Mouse (Mus musculus): ENCODE data around the gene Cdc42se2. TPM values are rescaled to one million over a fixed set of nuclear protein-coding genes. Genes with fewer than 3 reads are reported as not detected.

The Cdc42se2 gene
- polyA plus RNA-seq, 1 experiment: 199 TPM

DNA sequence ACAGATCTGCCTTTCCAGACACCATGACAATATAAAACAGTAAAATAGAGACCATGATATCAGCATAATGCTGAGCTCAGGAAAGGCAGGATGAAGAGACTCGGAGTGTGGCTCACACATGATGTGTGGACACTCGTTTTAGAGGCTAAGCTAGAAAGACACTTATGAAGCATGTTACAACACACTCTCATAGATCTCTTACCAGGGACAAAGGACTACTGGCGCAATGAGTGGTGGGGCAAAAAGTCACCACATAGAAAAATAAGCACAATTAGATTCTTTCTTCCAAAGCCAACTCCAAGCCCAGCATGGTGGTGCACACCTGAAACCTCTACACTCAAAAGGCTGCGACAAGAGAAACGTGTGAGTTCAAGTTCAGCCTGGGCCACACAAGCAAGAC, 56.5 kb downstream of the Cdc42se2 start:
- Histone ChIP-seq H3K27ac (ENCODE audit: insufficient read depth, low read depth, low read length) (no peak overlapping the region), H3K4me1 (ENCODE audit: control insufficient read depth, insufficient read depth, low read length) (peaks cover 15% of the 10 kb centered on the region), H3K4me3 (ENCODE audit: insufficient read depth, low read depth, low read length) (no peak overlapping the region)
- TF ChIP-seq POLR2A (IDR thresholded peaks at IDR 0.05; ENCODE audit: insufficient read depth, low read depth, low read length) (no peak), CTCF (IDR thresholded peaks at IDR 0.05; ENCODE audit: insufficient read depth, low read depth, low read length) (no peak)
- WGBS: 89% methylated on average over 5 of the region's 5 CpGs

DNA sequence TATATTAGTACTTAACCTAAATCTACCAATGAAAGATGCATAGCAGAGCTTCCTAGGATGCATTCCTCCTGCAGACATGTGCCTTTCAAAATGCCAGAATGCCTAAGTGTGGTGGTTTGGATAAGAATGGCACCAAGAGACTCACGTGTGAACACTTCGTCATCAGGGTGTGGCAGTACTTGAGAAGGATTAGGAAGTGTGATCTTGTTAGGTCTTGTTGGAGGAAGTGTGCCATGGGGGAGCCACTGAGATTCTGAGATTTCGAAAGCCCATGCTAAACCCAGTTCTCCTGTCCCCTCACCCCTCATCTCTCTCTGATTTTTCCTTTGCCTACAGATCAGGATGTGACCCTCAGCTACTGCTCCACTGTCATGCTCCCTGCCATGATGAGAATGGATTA, 58.2 kb downstream of the Cdc42se2 start:
- Histone ChIP-seq H3K4me1 (ENCODE audit: control insufficient read depth, insufficient read depth, low read length) (peaks cover 14% of the 10 kb centered on the region), H3K27ac (ENCODE audit: insufficient read depth, low read depth, low read length) (no peak overlapping the region), H3K4me3 (ENCODE audit: insufficient read depth, low read depth, low read length) (no peak overlapping the region)
- 91% methylated on average over 3 of the region's 3 CpGs for WGBS
- no peak for TF ChIP-seq CTCF (IDR thresholded peaks at IDR 0.05; ENCODE audit: insufficient read depth, low read depth, low read length)
- no peak for TF ChIP-seq POLR2A (IDR thresholded peaks at IDR 0.05; ENCODE audit: insufficient read depth, low read depth, low read length)

DNA sequence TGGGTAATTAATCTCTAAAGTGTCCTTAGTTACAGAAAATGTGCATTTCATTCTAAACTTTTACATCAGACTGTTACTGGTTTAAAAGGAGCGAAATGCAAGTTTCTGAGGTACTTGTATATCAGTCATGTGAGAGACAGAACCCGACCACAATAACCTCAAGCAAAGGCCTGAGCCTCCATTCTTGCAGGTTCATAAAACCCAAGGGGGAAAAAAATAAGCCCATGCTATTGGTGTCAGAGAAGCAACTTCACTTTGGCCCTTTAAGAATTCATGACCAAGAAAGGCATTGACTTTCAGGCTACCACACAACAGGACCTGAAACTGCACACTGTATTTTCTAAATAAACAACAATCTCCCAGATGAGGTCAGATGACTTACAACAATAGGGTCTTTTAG, 59.1 kb downstream of the Cdc42se2 start:
- no peak for TF ChIP-seq POLR2A (IDR thresholded peaks at IDR 0.05; ENCODE audit: insufficient read depth, low read depth, low read length)
- no peak for TF ChIP-seq CTCF (IDR thresholded peaks at IDR 0.05; ENCODE audit: insufficient read depth, low read depth, low read length)
- Histone ChIP-seq H3K27ac (ENCODE audit: insufficient read depth, low read depth, low read length) (no peak overlapping the region), H3K4me3 (ENCODE audit: insufficient read depth, low read depth, low read length) (no peak overlapping the region), H3K4me1 (ENCODE audit: control insufficient read depth, insufficient read depth, low read length) (peaks cover 8% of the 10 kb centered on the region)
- 76% methylated on average over 2 of the region's 2 CpGs for WGBS

DNA sequence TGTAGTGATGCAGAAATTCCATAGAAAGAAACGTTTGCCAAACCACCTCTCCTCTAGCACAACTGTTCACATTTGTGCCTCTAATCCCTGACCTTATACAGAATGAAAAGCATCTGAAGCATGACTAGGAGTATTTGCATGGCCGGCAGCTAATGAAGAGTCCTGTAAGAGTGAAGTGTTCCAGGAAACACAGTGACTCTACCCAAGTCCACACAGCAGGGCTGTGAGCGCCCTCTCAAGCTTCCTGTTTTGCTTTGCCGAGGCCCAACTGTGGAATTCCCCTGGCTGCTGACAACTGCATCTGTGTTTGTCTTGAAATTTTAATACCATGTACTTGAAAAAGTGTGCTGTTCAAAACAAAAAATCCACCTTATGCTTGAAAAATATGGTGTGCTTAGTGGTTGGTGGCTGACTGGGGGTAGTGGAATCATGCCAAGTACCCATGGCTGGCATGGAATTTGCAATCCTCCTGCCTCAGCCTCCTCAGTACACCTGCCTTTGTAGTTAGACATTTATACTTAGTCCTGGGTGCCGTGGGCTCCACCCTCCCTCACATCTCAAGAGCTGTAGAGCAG, 60.1 kb downstream of the Cdc42se2 start:
- Histone ChIP-seq H3K4me3 (ENCODE audit: insufficient read depth, low read depth, low read length) (no peak overlapping the region), H3K27ac (ENCODE audit: insufficient read depth, low read depth, low read length) (peak overlapping the region; percentile 32), H3K4me1 (ENCODE audit: control insufficient read depth, insufficient read depth, low read length) (peaks cover 8% of the 10 kb centered on the region)
- no peak for TF ChIP-seq CTCF (IDR thresholded peaks at IDR 0.05; ENCODE audit: insufficient read depth, low read depth, low read length)
- no peak for TF ChIP-seq POLR2A (IDR thresholded peaks at IDR 0.05; ENCODE audit: insufficient read depth, low read depth, low read length)
- WGBS: 42% methylated on average over 5 of the region's 5 CpGs

DNA sequence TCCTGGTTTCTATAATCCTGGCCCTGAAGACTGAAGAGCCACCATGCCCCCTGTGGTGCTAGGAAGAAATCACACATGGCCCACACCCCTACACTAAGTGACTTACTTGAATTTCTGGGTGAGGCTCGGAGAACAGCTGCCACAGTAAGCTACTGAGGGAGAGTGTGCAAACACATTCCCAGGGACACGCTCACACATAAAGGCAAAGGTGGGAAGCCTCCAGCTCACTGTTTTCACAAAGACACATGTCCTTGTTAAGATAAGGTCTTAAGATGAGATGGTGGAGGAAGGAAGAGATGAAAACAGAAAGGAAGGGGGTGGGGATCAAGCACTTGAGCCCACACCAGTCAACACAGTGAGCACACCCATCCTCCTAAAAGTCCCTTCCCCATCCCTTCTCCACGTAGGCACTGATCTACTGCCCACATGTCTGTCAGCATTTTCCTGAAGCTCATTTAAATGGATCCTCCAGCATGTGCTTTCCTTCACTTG, 60.9 kb downstream of the Cdc42se2 start:
- H3K27ac ChIP-seq (ENCODE audit: insufficient read depth, low read depth, low read length): no peak overlapping the region
- H3K4me1 ChIP-seq (ENCODE audit: control insufficient read depth, insufficient read depth, low read length): peaks cover 8% of the 10 kb centered on the region
- TF ChIP-seq CTCF (IDR thresholded peaks at IDR 0.05; ENCODE audit: insufficient read depth, low read depth, low read length): no peak
- no peak for TF ChIP-seq POLR2A (IDR thresholded peaks at IDR 0.05; ENCODE audit: insufficient read depth, low read depth, low read length)
- WGBS: 55% methylated on average over 3 of the region's 3 CpGs
- no peak overlapping the region for H3K4me3 ChIP-seq (ENCODE audit: insufficient read depth, low read depth, low read length)

DNA sequence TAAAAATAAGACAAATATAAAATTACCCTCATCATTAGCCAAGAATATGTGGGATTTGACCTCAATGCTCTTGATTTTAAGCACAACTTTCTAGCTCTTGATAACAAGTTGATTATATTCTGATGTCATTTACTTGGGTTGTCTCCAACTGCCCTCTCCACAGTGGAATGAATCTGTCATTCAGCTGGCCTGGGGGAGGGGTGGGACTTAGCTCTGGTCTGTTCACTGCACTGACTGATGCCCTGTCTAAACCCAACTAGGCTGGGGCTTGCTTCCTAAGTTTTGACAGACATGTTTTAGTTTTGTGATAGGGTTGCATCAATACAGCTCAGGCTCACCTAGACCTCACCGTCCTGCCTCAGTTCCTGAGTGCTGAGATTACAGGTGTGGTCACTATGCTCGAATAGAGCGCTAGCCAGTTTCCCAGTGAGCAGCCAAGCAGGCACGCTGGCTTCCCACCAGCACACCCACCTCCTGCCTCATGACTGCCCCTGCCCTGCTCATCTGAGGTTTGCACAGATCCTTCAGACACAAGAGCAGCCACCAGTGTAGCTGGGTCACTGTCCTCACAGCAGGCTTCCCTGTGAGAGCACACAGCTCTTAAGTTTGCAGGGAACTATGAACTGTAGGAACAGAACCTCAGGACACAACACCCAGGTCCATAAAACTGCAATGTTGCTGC, 63.0 kb downstream of the Cdc42se2 start:
- no peak overlapping the region for H3K27ac ChIP-seq (ENCODE audit: insufficient read depth, low read depth, low read length)
- no peak overlapping the region for H3K4me3 ChIP-seq (ENCODE audit: insufficient read depth, low read depth, low read length)
- TF ChIP-seq CTCF (IDR thresholded peaks at IDR 0.05; ENCODE audit: insufficient read depth, low read depth, low read length) (no peak), POLR2A (IDR thresholded peaks at IDR 0.05; ENCODE audit: insufficient read depth, low read depth, low read length) (no peak)
- 30% methylated on average over 4 of the region's 4 CpGs for WGBS
- H3K4me1 ChIP-seq (ENCODE audit: control insufficient read depth, insufficient read depth, low read length): peaks cover 11% of the 10 kb centered on the region

DNA sequence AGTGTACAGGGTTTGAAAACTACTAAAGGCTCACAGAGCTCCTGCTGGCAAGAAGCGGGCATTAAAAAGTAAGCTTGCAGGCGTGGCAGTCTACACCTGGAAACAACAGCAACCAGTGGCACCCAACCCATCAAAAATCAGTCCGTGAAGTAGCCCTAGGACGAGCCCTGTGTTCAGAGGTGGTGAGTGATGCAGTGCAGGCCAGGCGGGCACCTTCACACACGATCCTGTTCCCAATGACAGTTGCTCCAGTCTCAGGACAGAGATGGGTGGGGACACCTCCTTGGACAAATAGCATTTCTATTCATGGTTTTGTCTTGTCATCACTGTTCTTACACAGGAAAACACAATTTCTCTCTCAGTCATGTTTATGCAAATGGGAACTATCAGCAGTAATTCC, 65.4 kb downstream of the Cdc42se2 start:
- 91% methylated on average over 6 of the region's 6 CpGs for WGBS

DNA sequence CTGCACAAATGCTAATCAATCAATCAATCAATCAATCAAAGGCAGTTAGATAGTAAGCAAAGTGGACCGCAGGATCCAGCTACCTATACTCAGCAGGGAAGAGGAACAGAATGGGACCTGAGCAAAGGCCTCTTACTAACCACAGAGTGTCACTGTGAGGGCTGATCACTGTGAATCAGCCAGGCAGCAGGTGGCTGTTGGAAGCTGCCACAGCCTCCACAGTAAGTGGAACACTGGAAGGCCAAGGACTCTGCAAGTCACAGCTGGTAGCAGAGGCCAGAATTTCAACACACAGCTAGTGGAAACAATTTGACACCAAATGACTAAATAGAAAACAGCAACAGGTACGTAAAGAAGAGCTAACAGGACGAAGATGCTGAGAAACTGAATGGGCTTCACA, 68.9 kb downstream of the Cdc42se2 start:
- Histone ChIP-seq H3K4me1 (ENCODE audit: control insufficient read depth, insufficient read depth, low read length) (peaks cover 8% of the 10 kb centered on the region), H3K27ac (ENCODE audit: insufficient read depth, low read depth, low read length) (no peak overlapping the region), H3K4me3 (ENCODE audit: insufficient read depth, low read depth, low read length) (no peak overlapping the region)
- no peak for TF ChIP-seq CTCF (IDR thresholded peaks at IDR 0.05; ENCODE audit: insufficient read depth, low read depth, low read length)
- TF ChIP-seq POLR2A (IDR thresholded peaks at IDR 0.05; ENCODE audit: insufficient read depth, low read depth, low read length): no peak
- 58% methylated on average over 3 of the region's 3 CpGs for WGBS

More for the DNA sequence above, 65.4 kb downstream of the Cdc42se2 start:
- Histone ChIP-seq H3K4me3 (ENCODE audit: insufficient read depth, low read depth, low read length) (no peak overlapping the region), H3K27ac (ENCODE audit: insufficient read depth, low read depth, low read length) (no peak overlapping the region), H3K4me1 (ENCODE audit: control insufficient read depth, insufficient read depth, low read length) (peaks cover 16% of the 10 kb centered on the region)
- no peak for TF ChIP-seq CTCF (IDR thresholded peaks at IDR 0.05; ENCODE audit: insufficient read depth, low read depth, low read length)
- no peak for TF ChIP-seq POLR2A (IDR thresholded peaks at IDR 0.05; ENCODE audit: insufficient read depth, low read depth, low read length)

DNA sequence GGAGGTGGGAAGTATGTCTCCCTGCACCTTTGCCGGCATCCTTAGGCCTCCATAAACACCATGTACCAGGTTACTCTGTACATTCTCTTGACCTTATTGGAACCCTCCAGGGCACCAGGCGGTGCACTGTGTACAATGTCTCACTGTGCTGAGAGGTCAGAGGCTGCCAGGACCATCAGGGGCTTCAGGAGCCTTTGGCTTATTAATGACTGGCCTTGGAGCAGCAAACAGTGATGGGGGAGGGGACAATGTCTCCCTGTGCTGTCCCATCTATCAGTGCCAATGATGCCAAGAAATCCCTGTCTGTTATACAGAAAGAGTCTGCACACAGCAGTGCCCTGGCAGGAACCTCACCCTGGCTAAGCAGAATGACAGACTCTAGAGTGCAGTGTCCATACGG, 69.6 kb downstream of the Cdc42se2 start:
- Histone ChIP-seq H3K4me3 (ENCODE audit: insufficient read depth, low read depth, low read length) (no peak overlapping the region), H3K27ac (ENCODE audit: insufficient read depth, low read depth, low read length) (no peak overlapping the region), H3K4me1 (ENCODE audit: control insufficient read depth, insufficient read depth, low read length) (peaks cover 8% of the 10 kb centered on the region)
- TF ChIP-seq POLR2A (IDR thresholded peaks at IDR 0.05; ENCODE audit: insufficient read depth, low read depth, low read length) (no peak), CTCF (IDR thresholded peaks at IDR 0.05; ENCODE audit: insufficient read depth, low read depth, low read length) (no peak)
- WGBS: 83% methylated on average over 3 of the region's 3 CpGs
